Mouse (Mus musculus) MEL-GATA-1-ER (cell line): ENCODE data around the gene Ubxn2a.

Experiments
- DNase-seq: peaks from one replicate; pipeline ENCODE4 v3.0.0-alpha.2; 2012; ENCODE audit warnings: low read depth; ENCODE audit errors: extremely low read depth

The Ubxn2a gene

DNA sequence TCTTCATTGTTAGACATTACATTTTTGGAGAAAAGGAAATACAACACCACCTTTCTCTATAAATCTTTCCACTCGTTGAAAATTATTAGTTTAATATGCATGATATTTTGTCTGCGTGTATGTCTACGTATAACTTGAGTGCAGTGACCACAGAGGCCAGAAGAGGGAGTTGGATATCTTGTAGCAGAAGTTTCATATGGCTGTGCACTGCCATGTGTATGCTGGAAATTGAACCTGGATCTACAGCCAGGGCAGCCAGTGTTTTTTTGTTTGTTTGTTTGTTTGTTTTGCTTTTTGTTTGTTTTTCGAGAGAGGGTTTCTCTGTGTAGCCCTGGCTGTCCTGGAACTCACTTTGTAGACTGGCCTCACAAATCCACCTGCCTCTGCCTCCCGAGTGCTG, 28.5 kb downstream of the Ubxn2a start:
- DNase-seq, result no peak

DNA sequence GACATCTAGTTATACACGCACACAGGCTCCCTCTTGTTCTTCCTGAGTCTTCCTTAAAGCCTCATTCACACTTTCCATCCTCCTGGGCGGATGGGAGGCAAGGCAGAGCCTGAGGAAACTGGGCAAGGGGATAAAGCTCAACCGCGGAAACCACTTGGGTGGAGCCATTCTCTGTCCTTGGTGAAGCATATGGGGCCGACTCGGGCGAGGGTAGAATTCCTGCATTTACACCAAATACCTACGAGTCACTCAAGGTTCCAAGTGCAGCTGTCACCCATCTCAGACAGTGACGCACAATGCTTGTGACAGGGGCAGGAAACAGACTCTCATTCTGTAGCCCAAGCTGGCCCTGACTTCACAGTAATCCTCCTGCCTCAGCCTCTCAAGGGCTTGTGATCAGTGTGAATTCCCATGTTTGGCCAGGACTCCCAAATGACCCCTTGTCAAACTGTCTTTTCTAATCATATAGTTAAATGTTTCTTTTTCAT, 29.2 kb downstream of the Ubxn2a start:
- no peak for DNase-seq

DNA sequence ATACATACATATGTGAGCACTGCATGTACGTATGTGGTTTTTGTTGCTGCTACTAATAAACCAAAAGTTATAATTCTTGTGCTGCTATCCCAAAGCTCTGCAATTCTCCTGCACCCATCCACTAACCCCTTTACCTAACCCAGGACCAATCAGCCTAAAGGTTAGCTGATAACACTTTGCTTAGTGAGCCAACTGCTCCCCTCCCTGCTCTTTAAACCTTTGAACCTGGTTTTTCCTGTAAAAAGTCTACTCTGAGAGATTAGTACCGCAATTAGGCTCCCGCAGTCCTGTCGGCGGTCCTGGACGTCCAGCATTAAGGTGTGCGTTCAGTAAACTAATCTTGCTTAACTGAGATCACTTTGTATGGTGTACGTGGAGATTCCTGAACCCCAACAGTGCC, 31.9 kb downstream of the Ubxn2a start:
- DNase-seq, result no peak

DNA sequence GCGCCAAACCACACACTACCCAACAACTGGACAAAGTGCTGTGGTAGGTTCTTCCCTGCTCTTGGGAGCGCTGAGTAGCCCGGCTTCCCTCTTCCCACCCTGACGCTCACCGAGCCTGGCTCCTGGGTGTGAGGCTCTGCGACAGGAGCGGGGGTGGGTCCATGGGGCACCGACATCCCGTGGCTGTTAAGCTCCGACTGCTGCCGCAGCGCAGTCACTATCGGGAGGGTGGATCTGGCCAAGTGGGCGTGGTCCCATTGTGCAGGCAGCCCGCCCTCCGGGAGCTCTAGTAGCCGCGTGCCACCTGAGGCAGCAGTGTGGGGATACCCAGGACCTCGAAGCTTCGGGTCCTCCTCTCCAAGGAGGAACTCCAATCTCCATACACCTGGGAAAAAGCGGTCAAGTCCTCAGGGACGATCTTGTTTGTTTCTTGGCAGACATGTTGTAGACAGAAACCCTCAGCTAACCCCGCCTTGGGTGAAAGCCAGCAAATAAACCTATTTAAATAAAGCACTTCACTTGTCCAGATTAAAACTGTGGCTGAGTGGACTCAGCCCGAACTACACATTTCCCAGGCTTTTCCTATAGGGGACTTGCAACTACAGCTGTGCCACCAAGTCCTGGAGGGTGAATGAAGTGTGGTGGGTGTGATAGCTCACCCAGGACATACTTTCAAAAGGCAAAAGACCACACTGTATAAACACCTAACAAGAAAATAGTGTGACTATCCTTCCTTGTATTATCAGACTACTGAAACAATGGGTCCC, 33.2 kb downstream of the Ubxn2a start, which contains the start of gene Mfsd2b:
Mfsd2b (minus strand) TSS at position 199 of the 767 bp plus-strand sequence.
- DNase-seq, result peak; percentile 80

DNA sequence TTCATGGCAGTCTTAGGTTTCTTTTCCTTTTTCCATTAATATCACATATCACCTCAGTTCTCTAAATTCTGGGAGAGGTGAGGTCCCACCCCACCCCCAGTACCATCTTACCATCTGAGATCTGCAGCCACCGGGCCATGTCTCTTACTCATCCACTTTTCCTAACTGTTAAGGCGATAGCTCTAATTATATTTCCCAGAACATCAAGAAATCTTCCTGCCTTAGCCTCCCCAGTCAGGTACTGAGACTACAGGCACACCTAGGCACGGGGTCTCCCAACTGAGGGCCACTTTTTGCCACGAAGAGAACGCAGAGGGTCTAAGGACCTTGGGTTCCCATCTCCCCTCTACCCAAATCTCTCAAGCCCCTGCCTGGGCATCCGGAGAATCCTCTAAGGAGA, 34.0 kb downstream of the Ubxn2a start:
- DNase-seq, result no peak

DNA sequence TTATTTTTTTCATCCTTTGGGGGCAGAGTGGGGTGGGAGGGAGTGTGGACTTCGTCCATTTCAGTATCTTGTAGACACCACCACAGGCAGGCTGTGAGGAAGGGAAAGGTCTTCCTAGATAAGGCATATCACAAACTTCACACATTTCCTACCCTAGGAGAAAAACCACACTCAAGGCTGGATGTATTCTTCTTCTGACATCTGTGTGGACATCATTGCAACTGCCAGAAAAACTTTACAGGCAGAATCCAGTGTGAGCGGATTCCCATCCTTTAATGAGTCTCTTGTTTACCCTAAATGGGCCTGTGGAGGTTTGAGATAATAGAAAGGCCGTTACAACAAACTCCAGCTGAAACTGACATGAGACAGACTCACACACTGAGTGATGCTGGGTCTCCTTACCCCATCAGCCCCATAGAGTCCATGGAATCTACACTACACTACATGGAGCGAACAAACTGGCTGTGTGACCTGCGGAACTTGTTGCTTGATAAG, 34.5 kb downstream of the Ubxn2a start:
- DNase-seq, result peak; percentile 98

DNA sequence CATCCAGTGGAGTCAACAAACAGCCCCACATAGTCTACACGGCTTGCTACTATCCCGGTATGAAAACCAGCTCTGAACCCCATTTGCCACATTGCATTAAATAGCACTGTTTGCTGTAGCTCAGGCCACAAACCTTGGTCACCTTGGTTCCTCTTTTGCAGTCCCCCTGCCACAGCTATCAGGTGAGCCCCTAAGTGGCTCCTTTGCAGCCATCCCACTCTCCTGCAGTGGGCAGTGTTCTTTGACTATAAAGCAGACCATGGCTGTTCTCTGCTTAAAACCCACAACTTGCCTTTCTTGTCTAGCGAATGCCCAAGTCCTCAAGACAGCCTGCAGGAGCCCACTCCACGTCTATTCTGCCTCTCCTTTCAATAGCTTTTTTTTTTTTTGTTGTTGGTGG, 35.2 kb downstream of the Ubxn2a start:
- DNase-seq, result peak; percentile 52

DNA sequence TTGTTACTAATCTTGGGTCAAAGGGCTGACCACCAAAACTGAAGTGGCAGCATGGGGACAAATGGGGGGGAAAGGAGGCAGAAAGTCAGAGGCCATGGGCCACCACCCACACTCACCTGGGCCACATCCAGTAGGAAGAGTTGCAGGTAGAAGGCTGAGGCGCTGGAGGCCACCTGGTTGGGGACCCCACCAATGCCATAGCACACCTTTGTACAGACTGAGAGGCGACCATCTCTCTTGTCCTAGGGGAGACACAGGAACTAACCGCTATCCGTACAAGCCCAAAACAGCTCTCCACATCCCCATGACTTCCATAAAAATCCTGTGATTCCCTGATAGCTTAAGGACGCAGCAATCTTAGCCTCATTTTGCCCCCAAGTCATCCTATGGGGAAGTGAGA, 36.2 kb downstream of the Ubxn2a start:
- no peak for DNase-seq

DNA sequence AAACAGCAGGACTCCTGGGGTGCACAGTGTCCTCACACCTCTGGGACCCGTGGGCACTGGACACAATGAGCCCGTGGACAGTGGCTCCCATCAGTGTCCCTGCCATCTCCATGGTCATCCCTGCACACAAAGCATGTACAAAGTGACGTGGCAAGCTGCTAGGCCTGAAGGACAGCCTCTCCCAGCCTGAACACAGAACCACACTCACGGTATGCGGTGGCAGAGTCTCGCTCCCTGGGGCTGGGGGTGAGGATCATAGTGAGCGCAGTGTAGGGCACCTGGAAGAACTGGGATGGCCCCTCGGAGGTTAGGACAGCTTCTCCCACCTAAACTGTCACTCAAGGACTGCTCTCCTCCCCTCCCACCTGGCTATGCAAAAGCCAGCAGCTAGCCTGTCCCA, 38.6 kb downstream of the Ubxn2a start:
- DNase-seq, result no peak

DNA sequence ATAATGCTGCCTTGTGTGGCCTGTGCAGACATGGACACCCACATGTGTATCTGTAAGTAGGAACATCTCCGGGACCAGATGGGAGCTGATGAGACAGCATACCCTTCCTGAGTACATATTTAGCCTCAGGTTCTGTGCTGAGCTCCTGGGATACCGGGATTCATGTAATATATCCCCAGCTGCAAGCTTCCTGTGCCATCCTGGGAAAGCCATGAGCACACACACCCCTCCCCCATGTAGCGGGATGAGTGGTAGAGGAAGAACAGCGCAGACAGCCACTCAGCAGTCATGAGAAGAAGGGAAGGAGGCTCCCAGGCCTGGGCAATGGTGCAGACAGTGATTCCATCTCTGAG, 43.2 kb downstream of the Ubxn2a start:
- no peak for DNase-seq

DNA sequence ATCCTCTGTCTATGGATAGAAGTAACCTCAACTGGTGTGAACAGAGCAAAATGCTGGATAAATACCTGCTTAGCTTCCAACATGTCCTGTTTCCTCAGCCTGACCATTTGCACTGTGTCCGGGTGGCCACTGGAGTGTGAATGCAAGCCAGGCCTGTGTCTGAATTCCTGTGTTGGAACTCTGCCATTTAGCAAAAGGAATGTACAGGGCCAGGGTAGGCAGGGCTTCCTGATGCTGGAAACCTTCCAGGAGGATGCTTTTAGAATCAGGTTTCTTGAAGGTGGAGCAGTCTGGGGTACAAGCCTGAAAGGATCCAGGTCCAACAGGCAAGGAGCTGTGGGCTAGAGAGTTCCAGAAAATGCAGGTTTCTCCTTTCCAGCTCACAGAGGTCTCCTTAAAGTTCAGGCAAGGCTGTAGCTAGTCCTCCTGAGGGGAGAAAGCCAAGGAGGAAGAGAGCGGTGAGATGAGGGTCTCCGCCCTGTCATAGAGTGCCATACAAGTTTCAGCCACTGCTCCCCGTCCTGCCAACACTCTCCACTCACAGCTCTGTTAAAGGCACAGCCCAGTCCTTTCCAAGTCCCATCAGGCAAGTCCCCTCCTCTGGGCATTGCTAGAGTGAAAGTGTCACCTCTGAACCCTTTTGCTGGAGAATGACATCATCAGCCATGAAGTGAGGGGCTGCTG, 43.7 kb downstream of the Ubxn2a start:
- DNase-seq, result no peak

DNA sequence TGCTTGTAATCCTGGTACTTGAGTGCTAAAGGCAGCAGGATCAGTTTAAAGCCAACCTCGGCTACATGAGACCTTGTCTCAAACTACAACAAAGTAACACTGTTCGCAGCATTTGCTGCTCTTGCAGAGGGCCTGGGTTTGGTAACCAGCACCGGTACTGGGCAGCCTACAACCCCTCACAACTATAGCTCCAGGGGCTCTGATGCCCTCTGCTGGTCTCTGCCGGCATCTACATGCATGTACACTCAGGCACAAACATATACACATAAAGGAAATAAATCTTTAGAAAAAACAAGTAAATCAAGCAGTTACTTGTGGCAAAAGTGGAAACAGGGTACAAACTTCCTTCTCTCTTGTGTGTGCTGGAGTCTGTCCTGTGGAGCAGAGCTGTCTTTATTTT, 44.8 kb downstream of the Ubxn2a start:
- no peak for DNase-seq

DNA sequence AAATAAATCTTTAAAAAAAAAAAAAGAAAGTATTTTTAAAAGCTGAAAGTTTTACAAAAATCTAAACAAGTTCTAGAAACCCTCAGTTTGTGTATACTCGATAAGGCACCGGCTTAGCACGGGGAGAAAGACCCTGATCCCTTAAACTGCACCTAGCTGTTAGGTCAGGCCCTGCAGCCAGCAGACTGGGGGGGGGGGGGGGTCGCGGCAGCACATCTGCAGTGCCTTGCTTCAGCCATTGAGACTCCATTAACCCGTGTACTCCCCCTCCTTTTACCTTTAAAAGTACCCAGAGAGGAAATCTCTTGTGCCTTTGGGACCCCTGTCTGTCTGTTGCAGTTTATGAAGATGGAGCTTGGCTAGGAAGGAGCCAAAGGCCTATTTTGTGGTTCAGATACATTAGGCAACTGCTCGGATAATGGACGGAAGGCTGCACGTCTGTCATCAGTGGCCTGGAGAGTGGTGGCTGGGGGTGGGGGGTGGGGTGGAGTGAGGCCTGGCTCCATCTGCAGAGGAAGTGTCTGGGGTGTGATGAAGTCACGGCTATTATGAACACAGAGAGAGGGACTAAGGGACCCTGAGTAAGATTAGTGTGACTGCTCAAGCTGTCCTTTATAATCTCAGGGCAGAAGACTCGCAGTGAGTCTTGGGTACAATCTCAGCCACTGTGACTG, 48.1 kb downstream of the Ubxn2a start:
- DNase-seq, result no peak

DNA sequence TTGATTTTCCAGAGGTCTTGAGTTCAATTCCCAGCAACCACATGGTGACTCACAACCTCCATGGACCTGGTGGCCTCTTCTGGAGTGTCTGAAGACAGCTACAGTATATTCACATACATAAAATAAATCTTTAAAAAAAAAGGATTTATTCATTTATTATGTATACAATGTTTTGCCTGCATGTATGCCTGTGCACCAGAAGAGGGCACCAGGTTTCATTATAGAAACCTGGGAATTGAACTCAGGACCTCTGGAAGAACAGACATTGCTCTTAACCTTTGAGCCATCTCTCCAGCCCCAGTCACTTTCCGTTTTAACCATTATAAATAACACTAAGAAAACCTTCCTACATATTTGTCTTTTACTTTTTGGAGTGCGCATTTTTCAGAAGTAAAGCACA, 50.7 kb downstream of the Ubxn2a start:
- DNase-seq, result no peak

DNA sequence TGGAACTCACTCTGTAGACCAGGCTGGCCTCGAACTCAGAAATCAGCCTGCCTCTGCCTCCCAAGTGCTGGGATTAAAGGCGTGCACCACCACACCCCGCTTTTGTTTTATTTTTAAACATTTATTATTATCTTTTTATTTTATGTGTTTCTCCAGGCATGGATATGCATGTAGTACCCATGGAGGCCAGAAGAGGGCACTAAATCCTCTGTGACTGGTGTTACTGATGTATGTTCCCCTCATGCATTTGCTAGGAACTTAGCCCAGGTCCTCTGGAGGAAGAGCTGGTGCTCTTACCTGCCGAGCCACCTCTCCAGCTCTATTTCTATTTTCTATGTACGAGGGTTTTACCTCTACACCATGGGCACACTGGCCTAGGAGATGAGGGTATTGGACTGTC, 51.3 kb downstream of the Ubxn2a start:
- DNase-seq, result no peak

DNA sequence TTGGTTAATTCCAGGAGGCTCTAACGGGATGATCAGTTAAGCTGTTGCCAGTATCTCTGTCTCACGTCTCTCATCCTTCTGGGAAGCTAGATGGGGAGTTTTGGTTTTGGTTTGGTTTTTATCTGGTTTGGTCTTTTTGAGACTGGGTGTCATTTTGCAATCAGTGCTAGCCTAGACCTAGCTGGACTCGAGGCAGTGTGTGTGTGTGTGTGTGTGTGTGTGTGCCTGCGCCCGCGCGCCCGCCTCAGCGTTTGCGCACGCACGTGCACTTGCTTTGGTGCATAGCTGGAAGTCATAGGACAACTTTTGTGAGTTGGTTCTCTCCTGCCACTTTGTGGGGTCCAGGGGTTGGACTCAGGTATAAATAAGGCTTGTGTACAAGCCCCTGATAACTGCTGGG, 63.8 kb downstream of the Ubxn2a start:
- peak; percentile 37 for DNase-seq

DNA sequence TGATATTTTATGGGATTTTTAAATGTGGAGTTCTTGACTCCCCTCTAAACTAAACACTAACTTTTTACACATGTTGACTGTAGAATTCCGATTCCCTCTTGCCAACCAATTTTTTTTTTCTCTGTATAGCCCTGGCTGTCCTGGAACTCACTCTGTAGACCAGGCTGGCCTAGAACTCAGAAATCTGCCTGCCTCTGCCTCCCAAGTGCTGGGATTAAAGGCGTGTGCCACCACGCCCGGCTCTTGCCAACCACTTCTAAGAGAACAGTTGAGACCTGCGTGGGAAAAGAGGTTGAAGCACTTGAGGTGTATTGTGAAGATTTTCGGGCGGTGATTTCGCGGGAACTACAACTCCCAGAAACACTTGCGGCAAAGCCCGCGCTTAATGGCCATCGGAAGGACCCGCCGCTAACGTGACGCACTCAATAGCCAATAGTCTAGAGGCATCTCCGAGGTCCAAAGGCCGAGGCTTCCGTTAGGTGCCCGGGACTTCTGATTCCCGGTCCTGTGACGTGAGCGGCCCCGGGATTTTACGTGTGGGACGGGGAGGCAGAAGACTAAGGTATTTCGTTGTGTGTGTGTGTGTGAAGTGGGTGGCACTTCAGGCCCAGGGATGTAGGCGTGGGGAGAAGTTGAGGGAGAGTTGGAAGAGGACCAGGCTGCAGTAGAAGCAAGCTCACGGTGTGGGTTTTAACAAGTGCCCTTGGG, 64.5 kb downstream of the Ubxn2a start, which contains the start of gene Wdcp:
Wdcp (plus strand) TSS at position 414 of the 708 bp plus-strand sequence.
- DNase-seq, result peak; percentile 86

DNA sequence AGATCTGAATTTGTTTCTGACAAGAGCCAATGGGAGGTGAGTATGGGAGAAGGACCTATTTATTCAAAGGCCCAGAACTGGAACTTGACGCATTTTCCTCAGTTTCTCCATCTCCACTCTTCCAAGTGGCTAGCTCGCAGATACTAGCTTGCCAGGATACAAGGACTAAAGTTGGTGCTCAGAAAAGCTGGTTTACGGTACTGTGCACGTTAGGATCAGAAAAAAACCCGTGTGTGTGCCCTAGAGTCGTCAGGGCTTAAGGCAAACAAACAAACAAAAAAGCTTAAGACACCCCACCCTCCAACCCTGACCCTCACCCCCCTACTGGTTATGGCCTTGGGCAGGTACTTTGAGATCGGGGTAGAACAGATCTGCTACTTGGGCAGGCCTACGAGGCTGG, 65.0 kb downstream of the Ubxn2a start:
- no peak for DNase-seq

DNA sequence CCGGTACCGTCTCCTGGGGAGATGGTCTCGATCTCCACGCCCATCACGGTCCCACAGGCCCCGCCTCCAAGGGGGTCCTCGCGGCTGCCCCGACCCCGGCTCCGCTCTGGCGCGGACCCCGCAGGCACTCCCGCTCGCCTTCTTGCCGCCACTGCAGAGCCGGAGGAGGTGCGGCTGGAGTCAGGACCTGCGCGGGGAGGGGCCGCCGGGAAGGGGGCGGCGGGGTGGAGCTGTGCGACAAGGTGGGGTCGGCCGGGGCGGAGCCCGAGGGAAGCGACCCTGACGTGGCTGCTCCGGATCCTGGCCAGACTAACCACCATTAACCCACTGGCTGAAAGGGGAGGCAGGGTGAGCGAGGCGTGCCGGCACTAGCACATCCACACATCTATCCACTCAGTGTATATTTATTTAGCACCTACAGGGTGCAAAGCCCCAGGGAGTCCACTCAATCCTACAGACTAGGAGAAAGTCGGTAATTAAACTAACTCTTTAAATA, 66.1 kb downstream of the Ubxn2a start, which contains the start of gene Fkbp1b:
Fkbp1b (minus strand) TSS at position 200 of the 496 bp plus-strand sequence.
- DNase-seq, result peak; percentile 12

DNA sequence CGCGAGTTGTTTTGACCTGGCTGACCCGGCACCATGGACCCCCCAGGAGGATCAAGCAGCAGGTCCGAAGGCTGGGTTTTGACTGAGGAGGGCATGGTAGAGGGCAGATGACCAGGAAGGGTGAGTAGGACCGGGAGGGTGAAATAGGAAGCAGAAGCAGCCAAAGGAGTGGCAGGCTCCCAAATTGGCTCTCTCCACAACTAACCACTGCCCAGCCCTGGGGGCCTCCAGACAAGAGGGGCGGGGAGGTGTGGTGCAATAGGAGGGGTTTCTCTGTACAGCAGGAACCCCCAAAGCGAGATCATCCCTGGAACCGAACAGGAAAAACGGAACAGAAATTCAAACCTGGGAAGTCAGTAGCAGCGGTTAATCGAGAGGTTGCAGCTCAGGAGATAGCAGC, 66.8 kb downstream of the Ubxn2a start:
- no peak for DNase-seq

DNA sequence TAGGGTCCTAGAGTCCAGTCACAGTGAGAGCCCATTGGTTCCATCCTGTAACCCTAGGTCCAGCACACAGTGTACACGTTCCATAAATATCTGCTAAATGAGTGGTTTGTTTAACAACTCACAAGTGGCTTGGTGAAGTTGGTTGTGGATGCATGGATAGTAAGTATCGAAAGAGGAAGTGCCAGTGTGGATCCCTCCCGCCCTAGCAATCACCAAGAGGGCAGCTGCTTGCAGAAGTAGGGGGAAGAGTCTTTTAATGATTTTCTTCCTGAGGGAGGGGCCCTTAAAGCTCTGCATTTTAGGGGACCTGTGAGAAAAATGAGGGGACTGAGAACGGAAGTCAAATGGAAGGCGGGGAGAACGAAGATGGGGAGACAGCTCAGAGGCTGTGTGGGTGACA, 67.5 kb downstream of the Ubxn2a start:
- DNase-seq, result peak; percentile 78
